Mouse (Mus musculus) Patski (cell line): Measurements from ENCODE around the gene Calca. TPM values are rescaled to one million over a fixed set of nuclear protein-coding genes. Genes with fewer than 3 reads are reported as not detected.
"Not testable (repeated sequence)": the region's sequence is repeated elsewhere in the genome, so short reads cannot be mapped to it uniquely, and the experiment has no call there.

Experiments
- ATAC-seq: fragments of 100-300 bp; one replicate; pipeline ENCODE4 v1.8.0; 2021
- CTCF ChIA-PET: fragments of 350-600 bp; sonication (Branson Sonifier 250); formaldehyde crosslinking; loops from one replicate; lab custom pipeline; 2022; ENCODE audit warnings: inconsistent platforms; lab: Charles Lee
- POLR2A ChIA-PET: fragments of 350-600 bp; sonication (Branson Sonifier 250); formaldehyde crosslinking; loops from one replicate; lab custom pipeline; 2022; ENCODE audit warnings: antibody characterized with exemption, inconsistent platforms; lab: Charles Lee
- DNase-seq: peaks from one replicate; pipeline ENCODE4 v3.0.0-alpha.2; 2011; ENCODE audit warnings: low read depth, low spot score
- H3K27me3 ChIP-seq: fragments of 371-371 bp; one replicate; pipeline ENCODE4 v1.5.1; 2021
- CTCF ChIP-seq: fragments of 100-300 bp; IDR thresholded peaks from one replicate; pipeline ENCODE4 v1.5.1; 2021
- in situ Hi-C: fragments of 300-500 bp; cut with MboI; formaldehyde crosslinking; loops from 3 replicates; pipeline ENCODE4 v1.11.1; 2018; ENCODE audit warnings: low pct_unique_long_range_greater_than_20kb, mixed read lengths
- polyA plus RNA-seq: library from polyadenylated mRNA; unstranded; gene quantifications from one replicate; pipeline ENCODE4 v1.2.3, GENCODE M21; 2021

The Calca gene
- not detected for polyA plus RNA-seq

DNA sequence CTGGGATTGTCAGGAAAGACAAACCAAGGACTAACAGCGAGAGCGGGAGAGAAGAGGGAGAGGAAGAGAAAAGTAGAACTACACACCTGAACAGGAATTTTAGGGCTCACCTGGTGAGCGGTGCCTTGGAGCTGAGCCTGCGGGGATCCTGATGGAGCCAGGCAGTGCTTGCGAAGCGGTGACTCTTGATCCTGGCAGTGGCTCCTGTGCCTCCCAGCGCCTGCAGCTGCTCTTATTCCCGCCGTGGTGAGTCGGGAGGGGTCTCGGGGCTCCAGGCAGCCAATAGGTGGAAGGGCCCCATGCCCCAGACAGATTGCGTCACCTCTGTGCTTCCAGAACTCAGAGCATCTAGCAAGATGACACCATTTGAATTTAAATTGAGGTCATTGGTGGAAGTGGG lies at the start of gene Calca:
Calca (minus strand) TSS at position 256 of the 400 bp plus-strand sequence.
- peaks cover 37% of the 10 kb centered on the region for H3K27me3 ChIP-seq
- no peak for DNase-seq
- no peak for ATAC-seq
- in situ Hi-C loops: loop anchor here (25.0 kb wide), 1 partner anchor 349 kb away; the partner anchor contains the start of gene Psma1
- ChIA-PET POLR2A (no interaction called here), CTCF (interaction anchor here (1.2 kb wide), 1 partner anchor 55 kb away, joined by 3 read pairs; no protein-coding TSS in a partner anchor)
- no peak for TF ChIP-seq CTCF

DNA sequence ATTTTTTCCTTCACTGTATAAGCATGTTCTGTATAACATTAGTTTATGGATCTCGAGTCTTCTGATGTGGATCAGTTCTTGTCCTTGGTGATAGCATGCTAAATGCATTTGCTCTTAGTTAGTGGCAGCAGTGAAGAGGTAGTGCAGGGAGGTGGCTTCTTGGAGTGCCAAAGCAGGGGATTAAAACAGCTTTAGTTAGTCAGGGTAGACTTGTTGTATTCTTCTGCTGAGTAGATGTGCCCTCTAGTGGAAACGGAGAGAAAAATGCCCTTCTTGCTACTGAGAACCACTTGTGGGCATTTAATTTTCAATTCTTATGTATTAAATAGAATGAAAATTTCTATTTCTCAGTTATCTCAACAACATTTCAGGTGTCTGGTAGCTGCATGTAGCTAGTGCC lies 36.5 kb upstream of the Calca start:
- POLR2A ChIA-PET: no interaction called here
- ATAC-seq (peak; percentile 57), DNase-seq (no peak)
- in situ Hi-C loops: no loop called here
- CTCF ChIA-PET: interaction anchor here (1.2 kb wide), 1 partner anchor 26 kb away, joined by 4 read pairs; no protein-coding TSS in a partner anchor
- peaks cover 13% of the 10 kb centered on the region for H3K27me3 ChIP-seq
- TF ChIP-seq CTCF: peak; percentile 65

DNA sequence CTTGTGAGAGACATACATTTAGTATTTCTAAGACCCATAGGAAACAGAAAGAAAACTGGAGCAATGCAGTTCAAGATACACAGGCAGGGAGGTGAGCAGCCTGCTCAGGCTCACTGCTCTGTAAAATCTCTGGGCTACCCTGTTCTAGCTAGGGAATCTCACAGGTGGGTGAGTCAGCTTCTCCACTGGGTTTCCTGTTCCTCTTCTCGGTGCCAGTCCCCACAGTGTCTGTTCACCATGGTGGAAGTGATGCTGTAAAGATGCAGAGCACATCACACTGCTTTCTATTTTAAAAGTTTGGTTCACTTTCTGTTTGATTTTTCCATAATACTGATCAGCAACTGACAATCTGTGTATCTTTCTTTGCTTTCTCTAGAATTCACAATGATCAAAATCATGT lies 35.2 kb upstream of the Calca start:
- in situ Hi-C loops: no loop called here
- DNase-seq (no peak), ATAC-seq (no peak)
- no peak for TF ChIP-seq CTCF
- H3K27me3 ChIP-seq: peaks cover 20% of the 10 kb centered on the region
- POLR2A ChIA-PET: no interaction called here
- CTCF ChIA-PET: no interaction called here

DNA sequence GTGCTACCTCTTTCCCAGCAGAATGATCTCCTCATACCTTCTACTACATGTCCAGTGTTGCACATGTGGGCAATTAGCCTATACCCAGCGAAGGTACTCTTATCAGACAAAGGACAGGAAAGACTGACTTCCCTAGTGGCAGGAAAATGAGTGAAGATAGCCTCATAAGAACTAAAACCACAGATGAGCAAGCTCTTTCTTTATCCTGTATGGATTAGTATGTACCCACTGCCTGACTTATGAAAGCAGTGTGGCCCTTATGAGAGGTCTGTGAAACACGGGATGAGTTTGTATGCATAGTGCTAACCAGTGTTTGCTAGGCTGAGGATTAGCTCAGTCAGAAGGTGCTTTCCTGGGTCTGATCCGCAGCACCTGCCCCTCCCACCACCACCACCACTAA lies 13.6 kb upstream of the Calca start:
- H3K27me3 ChIP-seq: peaks cover 40% of the 10 kb centered on the region
- no peak for DNase-seq
- no peak for TF ChIP-seq CTCF
- ChIA-PET CTCF (interaction anchor here (1.7 kb wide), 1 partner anchor 8 kb away, joined by 3 read pairs; no protein-coding TSS in a partner anchor), POLR2A (no interaction called here)
- ATAC-seq: no peak
- in situ Hi-C loops: loop anchor here (25.0 kb wide), 1 partner anchor 362 kb away; the partner anchor contains the start of gene Psma1

DNA sequence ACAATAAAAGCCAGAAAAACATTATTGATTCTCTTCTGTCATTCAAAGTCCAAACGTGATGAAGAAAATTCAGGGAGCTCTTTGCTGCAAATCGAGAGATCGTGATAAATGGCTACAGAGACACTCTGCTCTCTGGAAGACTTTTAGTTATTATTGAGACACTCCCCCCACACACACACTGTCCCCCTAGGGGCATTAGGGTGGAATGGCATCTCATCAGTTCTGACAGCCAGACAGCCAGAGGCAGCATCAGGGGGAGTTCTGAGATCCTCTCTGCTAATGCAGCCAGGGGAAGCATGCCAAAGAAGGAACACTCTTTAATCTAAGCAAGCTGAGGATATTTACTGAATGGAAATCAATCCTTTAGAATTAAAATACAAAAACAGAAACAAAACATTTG lies 12.6 kb upstream of the Calca start:
- peaks cover 31% of the 10 kb centered on the region for H3K27me3 ChIP-seq
- TF ChIP-seq CTCF: peak; percentile 24
- DNase-seq: no peak
- no peak for ATAC-seq
- ChIA-PET CTCF (no interaction called here), POLR2A (no interaction called here)
- in situ Hi-C loops: loop anchor here (25.0 kb wide), 1 partner anchor 361 kb away; the partner anchor contains the start of gene Psma1

DNA sequence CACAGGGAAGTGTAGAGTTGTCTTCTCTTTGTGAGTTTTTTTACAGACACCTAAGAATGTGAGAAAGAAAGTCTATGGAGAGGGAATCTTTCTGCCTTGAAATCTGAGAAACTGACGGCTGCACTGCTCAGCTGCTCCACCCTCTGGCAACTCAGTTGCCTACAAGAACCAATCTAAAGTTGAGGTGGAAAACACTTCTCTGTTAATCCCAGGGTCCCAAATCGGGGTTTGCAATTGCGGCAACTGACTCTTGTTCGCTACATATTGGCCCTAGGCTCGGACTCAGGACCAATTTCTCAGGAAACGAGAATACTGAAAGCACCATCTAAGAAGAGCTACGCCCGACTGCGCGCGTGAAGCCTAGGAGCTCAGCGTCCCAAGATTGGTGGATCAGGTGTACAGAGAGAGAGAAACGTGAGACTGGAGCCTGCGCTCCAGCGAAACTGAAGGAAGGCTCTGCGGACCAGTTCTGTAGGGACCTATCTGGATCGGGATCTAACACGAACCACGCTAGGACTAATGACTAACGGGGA lies 522 bp downstream of the Calca start:
- ChIA-PET CTCF (interaction anchor here (1.2 kb wide), 1 partner anchor 55 kb away, joined by 3 read pairs; no protein-coding TSS in a partner anchor), POLR2A (no interaction called here)
- no peak for DNase-seq
- in situ Hi-C loops: loop anchor here (25.0 kb wide), 1 partner anchor 348 kb away; the partner anchor contains the start of gene Psma1
- no peak for ATAC-seq
- peak; percentile 76 for TF ChIP-seq CTCF
- peaks cover 35% of the 10 kb centered on the region for H3K27me3 ChIP-seq

DNA sequence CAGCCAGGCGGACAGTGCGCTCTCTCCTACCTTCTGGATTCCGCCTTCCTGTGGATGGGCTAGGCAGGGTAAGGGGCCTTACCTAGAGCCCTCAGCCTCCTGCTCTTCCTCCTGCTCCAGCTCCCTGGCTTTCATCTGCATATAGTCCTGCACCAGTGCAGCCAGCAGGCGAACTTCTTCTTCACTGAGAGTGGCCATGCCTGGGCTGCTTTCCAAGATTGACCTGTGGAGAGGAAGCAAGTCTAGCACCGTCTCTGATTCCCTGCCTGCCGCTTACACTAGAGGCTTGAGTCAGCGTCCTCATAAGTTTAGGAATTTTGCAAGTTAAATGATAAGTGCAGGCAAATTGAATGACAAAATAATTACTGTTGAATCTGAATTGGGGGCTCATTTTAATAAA lies 1.8 kb downstream of the Calca start:
- ChIA-PET CTCF (no interaction called here), POLR2A (no interaction called here)
- in situ Hi-C loops: loop anchor here (5.0 to 25.0 kb wide), 2 partner anchors 88 to 347 kb away; partner anchors contain the start of gene Psma1
- DNase-seq (no peak), ATAC-seq (no peak)
- peaks cover 31% of the 10 kb centered on the region for H3K27me3 ChIP-seq
- TF ChIP-seq CTCF: no peak

DNA sequence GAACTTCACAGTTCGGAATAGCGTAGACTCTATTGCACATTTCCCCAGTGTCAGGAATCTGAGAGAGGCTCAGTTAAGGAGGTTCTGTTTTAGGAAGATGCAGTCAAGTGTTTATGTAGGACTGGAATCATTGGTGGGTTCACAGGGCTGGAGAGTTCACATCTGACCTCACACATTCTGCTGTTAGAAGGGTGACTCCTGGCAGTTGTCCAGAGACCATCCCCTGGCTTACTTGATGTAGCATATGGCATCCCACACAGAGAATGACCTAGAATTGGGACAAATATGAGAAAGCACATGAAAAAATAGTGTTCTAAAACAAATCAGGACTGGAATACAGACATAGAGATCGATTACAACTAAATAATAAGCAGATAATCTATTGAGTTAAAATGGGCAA lies 10.2 kb downstream of the Calca start:
- TF ChIP-seq CTCF: no peak
- CTCF ChIA-PET: no interaction called here
- POLR2A ChIA-PET: no interaction called here
- in situ Hi-C loops: loop anchor here (25.0 kb wide), 1 partner anchor 339 kb away; the partner anchor contains the start of gene Psma1
- peaks cover 36% of the 10 kb centered on the region for H3K27me3 ChIP-seq
- DNase-seq: no peak
- no peak for ATAC-seq

DNA sequence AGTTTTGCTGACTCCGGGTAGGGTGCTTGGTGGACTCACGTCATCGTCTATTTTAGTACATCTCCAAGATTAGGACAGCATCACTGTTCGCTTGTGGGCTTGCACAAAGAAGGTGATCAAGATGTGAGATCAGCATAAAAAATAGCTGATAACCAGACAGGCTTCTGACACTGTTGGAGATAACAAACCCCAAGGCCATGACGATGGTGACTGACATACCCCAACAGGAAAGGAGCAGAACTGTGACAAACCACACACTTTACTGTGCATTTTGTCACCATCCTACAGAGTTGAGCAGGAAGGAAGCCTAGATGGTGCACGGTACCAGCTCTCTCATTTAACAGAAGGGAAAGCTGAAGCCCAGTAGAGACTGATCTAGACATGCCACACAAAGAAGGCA lies 19.4 kb downstream of the Calca start:
- ChIA-PET POLR2A (no interaction called here), CTCF (interaction anchor here (0.9 kb wide), 1 partner anchor 87 kb away, joined by 3 read pairs; no protein-coding TSS in a partner anchor)
- peaks cover 67% of the 10 kb centered on the region for H3K27me3 ChIP-seq
- TF ChIP-seq CTCF: no peak
- in situ Hi-C loops: no loop called here
- DNase-seq: no peak
- no peak for ATAC-seq

DNA sequence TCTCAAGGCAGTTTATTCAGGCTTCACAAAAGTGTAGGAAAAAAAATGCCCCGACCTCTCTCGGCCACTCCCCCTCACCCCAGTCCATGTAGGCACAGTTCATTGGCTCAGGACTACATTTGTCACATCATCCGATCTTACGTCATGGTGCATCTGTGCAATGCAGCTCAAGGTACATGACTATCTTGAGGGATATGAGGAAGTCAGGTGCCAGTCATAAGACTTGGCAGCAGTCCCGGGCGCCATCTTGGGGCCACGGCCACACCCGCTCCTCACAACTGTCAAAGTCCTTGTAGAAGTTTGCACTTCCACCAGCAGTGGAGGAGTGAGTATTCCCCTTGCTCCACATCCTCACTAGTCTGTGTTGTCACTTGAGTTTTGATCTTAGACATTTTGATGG lies 41.8 kb downstream of the Calca start:
- POLR2A ChIA-PET, DNase-seq, in situ Hi-C loops, ATAC-seq, CTCF ChIA-PET: not testable (repeated sequence)
- peaks cover 13% of the 10 kb centered on the region for H3K27me3 ChIP-seq

DNA sequence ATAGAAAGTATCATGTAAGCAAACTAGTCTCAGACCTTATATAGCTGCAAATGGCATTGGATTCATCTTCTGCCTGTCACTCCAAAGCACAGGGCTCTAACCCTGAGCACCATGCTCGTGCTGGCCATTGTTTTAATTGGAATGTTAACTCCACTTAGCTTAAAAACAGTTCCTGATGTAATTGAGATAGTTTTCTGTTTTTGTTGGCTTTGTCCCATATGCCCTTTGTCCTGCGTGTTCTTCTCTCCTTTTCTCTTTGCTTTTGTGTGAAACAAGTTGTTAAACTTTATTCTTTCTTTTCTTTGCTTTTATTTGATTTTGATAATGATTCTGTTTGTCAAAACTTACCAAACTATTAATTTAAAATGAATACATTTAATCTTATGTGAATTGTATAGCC lies 53.7 kb downstream of the Calca start:
- ATAC-seq: no peak
- no peak for DNase-seq
- POLR2A ChIA-PET: no interaction called here
- CTCF ChIA-PET: interaction anchor here (1.0 to 1.1 kb wide), 3 partner anchors 51 to 235 kb away, joined by 3 read pairs; no protein-coding TSS in a partner anchor
- peaks cover 23% of the 10 kb centered on the region for H3K27me3 ChIP-seq
- in situ Hi-C loops: no loop called here
- TF ChIP-seq CTCF: no peak

Other genes with a start within 250 kb of the Calca start
- 21.1 TPM for gene Pde3b, start 221.1 kb downstream of the Calca start, polyA plus RNA-seq
- gene Cyp2r1, start 73.4 kb downstream of the Calca start, polyA plus RNA-seq: 0.13 TPM
- 0.13 TPM for gene Calcb, start 82.3 kb upstream of the Calca start, polyA plus RNA-seq
- 0.21 TPM for gene Insc, start 107.3 kb upstream of the Calca start, polyA plus RNA-seq